Mouse (Mus musculus) cortical plate, adult 2 months (tissue): ENCODE data around the gene Plekha6. TPM values are rescaled to one million over a fixed set of nuclear protein-coding genes. Genes with fewer than 3 reads are reported as not detected.

Experiments used
- H3K27ac ChIP-seq: fragments of 200-500 bp; 2 replicates; pipeline ENCODE4 v1.5.1; 2012; ENCODE audit warnings: low read length, control low read depth, inconsistent platforms; ENCODE audit not compliant: insufficient read depth
- H3K4me1 ChIP-seq: fragments of 200-500 bp; 2 replicates; pipeline ENCODE4 v1.6.1; 2011; ENCODE audit warnings: low read length; ENCODE audit not compliant: control insufficient read depth, insufficient read depth
- H3K4me3 ChIP-seq: fragments of 200-500 bp; 2 replicates; pipeline ENCODE4 v1.5.1; 2011; ENCODE audit warnings: mild to moderate bottlenecking, low read length, control low read depth; ENCODE audit not compliant: insufficient read depth
- CTCF ChIP-seq: fragments of 200-500 bp; IDR thresholded peaks from 2 replicates; pipeline ENCODE4 v1.5.1; 2011; ENCODE audit warnings: mild to moderate bottlenecking, control low read depth, low read length; ENCODE audit not compliant: insufficient read depth; ENCODE audit errors: extremely low read depth
- POLR2A ChIP-seq: fragments of 200-500 bp; IDR thresholded peaks from 2 replicates; pipeline ENCODE4 v1.6.1; 2011; ENCODE audit warnings: mild to moderate bottlenecking, low read length, control low read depth; ENCODE audit not compliant: insufficient read depth; ENCODE audit errors: extremely low read depth
- polyA plus RNA-seq: library from polyadenylated mRNA; depleted of rRNA; stranded (reverse); fragments of >200 nt; gene quantifications from 2 replicates; pipeline ENCODE4 v1.2.3, GENCODE M21; 2012

Plekha6 gene
- polyA plus RNA-seq, 1 experiment: 83.2 TPM

GRCm38 (mm10) chr1:133235909-133236308 is 71.9 kb downstream of the Plekha6 start:
- H3K4me1 ChIP-seq: peaks cover 23% of the 10 kb centered on the region
- H3K4me3 ChIP-seq: no peak overlapping the region
- TF ChIP-seq POLR2A (no peak), CTCF (no peak)
- no peak overlapping the region for H3K27ac ChIP-seq

GRCm38 (mm10) chr1:133236693-133237440 is 72.9 kb downstream of the Plekha6 start:
- TF ChIP-seq CTCF (no peak), POLR2A (no peak)
- Histone ChIP-seq H3K4me1 (peaks cover 23% of the 10 kb centered on the region), H3K4me3 (no peak overlapping the region), H3K27ac (no peak overlapping the region)

- no peak for TF ChIP-seq POLR2A
- H3K4me1 ChIP-seq: peaks cover 23% of the 10 kb centered on the region
- H3K4me3 ChIP-seq: no peak overlapping the region
- peak overlapping the region; percentile 84 for H3K27ac ChIP-seq
Observed at GRCm38 (mm10) chr1:133237670-133238069, 73.7 kb downstream of the Plekha6 start.

DNA sequence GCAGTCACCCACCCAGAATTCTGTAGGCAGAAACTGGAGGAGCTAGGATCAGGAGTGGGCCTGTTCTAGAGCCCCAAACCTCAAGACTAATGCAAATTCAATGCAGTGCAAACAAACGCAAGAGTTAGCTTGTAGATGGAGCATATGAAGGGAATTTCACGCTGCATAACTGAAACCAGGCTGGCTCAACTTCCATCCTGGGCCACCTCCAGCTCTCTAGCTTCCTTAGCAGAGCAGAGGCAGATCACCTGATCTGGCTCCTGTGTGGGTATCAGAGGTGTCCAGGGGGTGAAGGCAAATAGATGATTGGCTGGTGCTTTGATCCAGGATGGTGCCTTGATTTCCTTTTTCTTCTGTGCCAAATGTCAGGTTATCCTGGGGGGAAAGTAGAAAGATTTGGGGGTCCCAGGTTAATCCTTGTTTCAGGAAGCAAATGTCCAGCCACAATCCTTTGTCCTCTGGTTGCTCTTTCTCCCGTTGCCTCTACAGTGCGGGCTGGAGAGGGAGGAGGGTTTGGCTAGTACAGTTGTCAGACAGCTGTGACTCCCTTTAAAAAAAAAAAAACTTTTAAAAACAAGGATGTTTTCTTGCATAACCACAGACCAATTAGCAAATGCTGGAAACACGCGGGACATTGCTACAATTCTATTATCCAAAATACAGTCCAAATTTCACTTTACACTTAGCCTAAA is 75.3 kb downstream of the Plekha6 start:
- H3K27ac ChIP-seq: no peak overlapping the region
- no peak overlapping the region for H3K4me3 ChIP-seq
- peaks cover 19% of the 10 kb centered on the region for H3K4me1 ChIP-seq
- TF ChIP-seq CTCF: no peak
- TF ChIP-seq POLR2A: no peak

- Histone ChIP-seq H3K27ac (no peak overlapping the region), H3K4me1 (peaks cover 23% of the 10 kb centered on the region), H3K4me3 (no peak overlapping the region)
- TF ChIP-seq POLR2A (no peak), CTCF (no peak)
Observed at GRCm38 (mm10) chr1:133239813-133240160, 75.8 kb downstream of the Plekha6 start.

DNA sequence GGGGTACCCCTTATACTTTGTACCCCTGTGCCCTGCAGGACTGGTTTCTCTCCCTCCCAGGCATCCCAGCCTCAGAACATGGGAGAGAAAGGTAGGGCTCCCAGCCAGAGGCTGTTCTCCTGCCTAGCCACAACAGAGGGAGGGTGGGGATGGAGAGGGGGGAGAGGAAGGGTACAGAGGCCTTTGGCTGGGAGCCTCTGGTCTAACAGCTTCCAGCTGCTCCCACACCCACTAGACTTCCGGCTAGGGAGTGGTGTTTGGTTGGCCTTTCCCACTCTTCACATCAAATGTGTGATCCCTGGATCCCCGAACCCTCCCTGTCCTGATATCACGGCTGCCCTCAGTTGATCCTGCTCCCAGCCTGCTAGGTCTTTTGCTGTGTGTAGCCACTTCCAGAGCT is 76.9 kb downstream of the Plekha6 start:
- Histone ChIP-seq H3K4me1 (peaks cover 30% of the 10 kb centered on the region), H3K4me3 (no peak overlapping the region), H3K27ac (no peak overlapping the region)
- TF ChIP-seq POLR2A (no peak), CTCF (no peak)

GRCm38 (mm10) chr1:133244668-133245067 is 80.7 kb downstream of the Plekha6 start:
- H3K4me3 ChIP-seq: no peak overlapping the region
- H3K27ac ChIP-seq: no peak overlapping the region
- no peak for TF ChIP-seq POLR2A
- no peak for TF ChIP-seq CTCF
- peaks cover 13% of the 10 kb centered on the region for H3K4me1 ChIP-seq

GRCm38 (mm10) chr1:133245690-133246619 is 81.9 kb downstream of the Plekha6 start:
- Histone ChIP-seq H3K4me1 (peaks cover 12% of the 10 kb centered on the region), H3K4me3 (no peak overlapping the region), H3K27ac (no peak overlapping the region)

GRCm38 (mm10) chr1:133247189-133247588 is 83.2 kb downstream of the Plekha6 start:
- TF ChIP-seq POLR2A (no peak), CTCF (no peak)
- H3K27ac ChIP-seq: no peak overlapping the region

More at GRCm38 (mm10) chr1:133245690-133246619, 81.9 kb downstream of the Plekha6 start:
- TF ChIP-seq CTCF: no peak
- TF ChIP-seq POLR2A: no peak

More at GRCm38 (mm10) chr1:133247189-133247588, 83.2 kb downstream of the Plekha6 start:
- Histone ChIP-seq H3K4me1 (peaks cover 15% of the 10 kb centered on the region), H3K4me3 (no peak overlapping the region)
